Mouse (Mus musculus) bone marrow, adult 2 months (tissue): Measurements from ENCODE around the gene Alyref2.

ENCODE experiments used
- CTCF ChIP-seq: fragments of 200-500 bp; IDR thresholded peaks from 2 replicates; pipeline ENCODE4 v1.5.1; 2011; ENCODE audit warnings: low read length, control low read depth; ENCODE audit not compliant: control insufficient read depth, insufficient read depth
- POLR2A ChIP-seq: fragments of 200-500 bp; IDR thresholded peaks from 2 replicates; pipeline ENCODE4 v1.6.1; 2011; ENCODE audit warnings: low read depth, mild to moderate bottlenecking, control low read depth, low read length, borderline replicate concordance; ENCODE audit not compliant: control insufficient read depth

DNA sequence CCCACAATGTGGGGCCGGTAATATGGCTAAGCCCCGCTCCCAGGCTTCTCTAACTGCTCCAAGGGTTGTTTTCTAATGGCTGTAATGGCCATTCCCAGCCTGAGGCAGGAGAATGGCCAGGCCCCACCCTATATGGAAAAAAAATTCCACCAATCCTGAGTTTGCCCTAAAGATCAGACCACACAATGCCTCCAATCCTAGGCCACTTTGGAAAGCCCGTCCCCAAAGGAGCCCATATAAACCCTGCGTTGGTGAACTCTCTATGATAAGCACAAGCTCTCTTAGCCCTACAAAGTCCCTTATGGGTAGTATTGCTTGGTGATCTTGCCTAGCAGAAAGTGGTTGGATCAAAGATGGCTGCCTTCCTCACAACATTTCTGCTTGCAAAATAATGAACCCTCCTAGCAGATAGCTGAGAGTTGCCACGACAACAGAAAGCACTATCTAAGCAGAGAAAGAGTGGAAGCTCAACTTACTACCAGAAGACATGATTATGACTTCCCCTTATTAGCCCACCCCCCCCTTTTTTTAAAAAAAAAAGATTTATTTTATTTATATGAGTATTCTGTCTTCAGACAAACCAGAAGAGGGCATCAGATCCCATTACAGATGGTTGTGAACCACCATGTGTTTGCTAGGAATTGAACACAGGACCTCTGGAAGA, 37.4 kb upstream of the Alyref2 start:
- TF ChIP-seq CTCF (no peak), POLR2A (no peak)
